Mouse (Mus musculus) cerebellum, adult 11 months (tissue): ENCODE data around the gene Stk39.
A peak's percentile ranks its signal among the peaks of the same experiment; 100 is the strongest.
"Not testable (repeated sequence)": the region's sequence is repeated elsewhere in the genome, so short reads cannot be mapped to it uniquely, and the experiment has no call there.

Experiments used
- DNase-seq: peaks from one replicate; pipeline ENCODE4 v3.0.0; 2022

Gene Stk39

DNA sequence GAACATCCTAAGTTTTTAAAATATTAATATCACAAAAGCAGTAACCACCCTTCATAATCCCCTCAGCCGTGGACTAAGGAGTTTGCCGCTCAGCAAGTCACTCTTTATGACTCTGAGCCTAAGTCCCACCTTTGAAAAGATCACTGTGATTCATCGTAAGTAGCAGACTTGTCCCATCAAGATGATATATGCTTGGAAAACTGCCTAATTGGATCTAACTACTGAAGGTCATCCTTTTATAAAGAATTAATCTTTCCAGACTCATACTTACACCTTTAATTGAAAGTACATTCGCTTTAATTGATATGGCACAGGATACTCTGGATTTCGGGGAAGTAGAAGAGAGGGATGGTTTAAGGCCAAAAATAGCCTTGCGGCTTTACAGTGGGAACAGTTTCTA, 201.2 kb downstream of the Stk39 start:
- DNase-seq = no peak

DNA sequence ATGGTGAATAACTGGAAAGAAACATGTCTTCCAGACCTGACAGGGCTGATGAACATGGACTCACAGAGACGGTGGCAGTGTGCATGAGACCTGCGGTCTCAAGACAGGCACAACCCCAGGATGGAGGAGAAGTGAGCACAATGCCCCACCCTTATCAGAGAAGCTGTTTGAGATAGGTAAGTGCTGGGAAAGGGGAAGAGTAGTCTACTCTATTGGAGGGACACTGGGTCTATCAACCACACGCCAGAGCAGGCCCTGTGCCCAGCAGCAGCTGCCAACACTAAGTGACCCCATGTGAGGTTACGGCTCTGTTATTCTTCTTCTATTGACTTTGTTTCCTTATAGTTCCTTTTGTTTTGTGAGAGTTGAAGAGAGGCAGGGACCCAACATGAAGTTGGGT, 202.4 kb downstream of the Stk39 start:
- DNase-seq = no peak

DNA sequence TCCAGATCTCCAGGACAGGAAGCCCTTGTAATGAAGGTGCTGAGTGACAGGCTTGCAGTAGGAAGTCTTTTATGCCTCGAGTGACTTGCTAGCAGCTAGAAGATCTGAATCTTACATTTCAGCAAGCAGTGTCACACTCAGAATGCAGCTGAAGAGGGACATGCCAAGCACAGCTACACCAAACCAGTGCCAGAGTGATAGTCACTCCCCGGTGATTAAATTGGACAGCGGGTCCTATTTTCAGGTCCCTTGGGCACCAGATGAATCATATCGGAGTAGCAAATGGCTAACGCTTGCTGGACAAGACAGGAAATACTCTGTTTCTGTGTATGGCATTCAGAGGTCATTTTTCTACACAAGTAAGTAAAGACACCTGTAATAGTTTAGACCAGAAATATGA, 207.2 kb downstream of the Stk39 start:
- no peak for DNase-seq

DNA sequence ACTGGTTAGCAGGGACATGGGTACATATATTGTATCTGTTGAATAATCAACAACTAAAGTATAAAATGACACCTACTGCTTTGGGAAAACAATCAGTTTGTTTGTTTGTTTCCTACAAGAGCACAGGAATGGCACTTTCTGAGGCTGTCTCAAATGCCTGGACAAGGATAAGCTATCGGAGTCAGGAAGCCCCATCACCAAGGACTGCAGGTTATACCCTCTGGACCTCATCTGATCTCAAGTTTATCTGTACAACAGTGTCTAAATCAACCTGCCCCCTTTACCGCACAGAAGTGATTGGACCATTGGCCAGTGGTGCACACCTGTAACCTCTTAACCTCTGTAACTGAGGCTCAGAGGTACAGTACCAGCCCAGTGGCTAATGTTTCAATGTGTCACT, 211.2 kb downstream of the Stk39 start:
- DNase-seq = no peak

DNA sequence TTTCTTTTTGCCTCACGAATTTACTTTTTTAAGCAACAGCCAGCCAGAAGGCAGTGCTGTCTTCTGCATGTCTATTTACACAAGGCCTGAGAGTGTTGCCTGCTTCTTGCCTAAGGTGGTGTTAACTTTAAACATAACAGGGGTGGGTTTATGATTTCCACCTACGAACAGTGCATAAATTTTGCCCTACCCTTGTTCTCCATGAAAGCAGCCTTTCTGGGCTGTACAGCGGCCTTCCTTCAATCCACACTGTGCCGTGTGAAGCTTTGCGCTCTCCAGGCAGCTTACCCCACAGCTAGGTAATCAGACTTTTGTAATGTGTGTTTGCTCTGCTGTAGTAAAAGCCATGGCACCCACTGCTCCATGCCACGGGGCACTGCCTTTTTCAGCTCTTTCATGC, 214.5 kb downstream of the Stk39 start:
- DNase-seq = no peak

DNA sequence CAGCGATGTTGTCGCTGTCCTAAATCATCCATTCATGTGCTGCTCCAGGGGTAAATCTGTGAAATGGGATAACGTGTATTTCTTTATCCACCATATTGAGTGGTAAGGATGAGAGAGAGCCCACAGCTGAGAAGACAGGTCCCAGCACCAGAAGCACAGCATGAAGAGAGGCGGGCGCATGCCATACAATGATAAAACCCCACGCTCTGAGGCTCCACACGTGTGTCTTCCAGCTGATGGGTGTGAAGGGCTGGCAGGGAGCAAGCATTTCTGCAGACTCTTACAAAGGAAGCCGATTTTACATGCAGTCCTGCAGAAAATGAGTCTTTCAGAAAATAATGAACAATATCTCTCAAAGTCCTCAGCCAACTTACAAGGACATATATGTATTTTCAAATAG, 215.6 kb downstream of the Stk39 start:
- DNase-seq = no peak

DNA sequence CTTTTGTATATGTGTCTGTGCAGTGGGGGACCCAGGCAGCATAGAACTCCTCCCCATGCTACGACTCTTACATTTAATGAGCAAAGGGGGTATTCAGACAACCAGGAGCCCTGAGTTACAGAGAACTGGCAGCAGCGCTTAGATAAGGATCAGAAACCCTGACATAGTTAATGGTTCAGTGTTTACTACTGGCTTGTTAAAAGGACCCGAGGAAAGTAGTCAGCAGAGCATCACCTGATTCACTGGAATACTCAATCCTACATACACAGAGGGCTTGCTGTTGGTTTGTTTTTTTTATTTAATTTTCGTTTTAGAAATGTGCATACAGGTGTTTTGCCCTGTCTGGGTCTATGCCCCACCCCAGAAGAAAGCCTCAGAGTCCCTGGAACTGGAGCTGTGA, 217.3 kb downstream of the Stk39 start:
- no peak for DNase-seq

DNA sequence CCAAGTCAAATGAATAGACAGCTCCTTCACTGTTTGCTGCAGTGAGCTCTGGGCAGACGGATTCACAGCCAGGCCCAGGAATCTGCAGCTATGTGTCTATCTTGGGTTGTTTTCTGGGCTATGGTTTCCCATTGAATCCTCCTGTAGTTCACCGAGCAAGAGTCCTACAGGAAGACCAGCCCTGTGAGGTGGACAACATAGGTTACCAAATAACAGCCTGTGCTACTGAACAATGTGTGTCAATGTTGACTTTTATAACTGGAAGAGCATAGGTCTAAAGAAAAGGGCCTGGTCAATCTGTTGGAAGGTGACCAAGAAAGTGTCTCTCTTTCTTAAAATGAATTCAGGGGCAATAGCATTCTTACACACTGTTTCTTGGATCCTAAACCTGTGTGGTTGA, 218.8 kb downstream of the Stk39 start:
- DNase-seq = no peak

DNA sequence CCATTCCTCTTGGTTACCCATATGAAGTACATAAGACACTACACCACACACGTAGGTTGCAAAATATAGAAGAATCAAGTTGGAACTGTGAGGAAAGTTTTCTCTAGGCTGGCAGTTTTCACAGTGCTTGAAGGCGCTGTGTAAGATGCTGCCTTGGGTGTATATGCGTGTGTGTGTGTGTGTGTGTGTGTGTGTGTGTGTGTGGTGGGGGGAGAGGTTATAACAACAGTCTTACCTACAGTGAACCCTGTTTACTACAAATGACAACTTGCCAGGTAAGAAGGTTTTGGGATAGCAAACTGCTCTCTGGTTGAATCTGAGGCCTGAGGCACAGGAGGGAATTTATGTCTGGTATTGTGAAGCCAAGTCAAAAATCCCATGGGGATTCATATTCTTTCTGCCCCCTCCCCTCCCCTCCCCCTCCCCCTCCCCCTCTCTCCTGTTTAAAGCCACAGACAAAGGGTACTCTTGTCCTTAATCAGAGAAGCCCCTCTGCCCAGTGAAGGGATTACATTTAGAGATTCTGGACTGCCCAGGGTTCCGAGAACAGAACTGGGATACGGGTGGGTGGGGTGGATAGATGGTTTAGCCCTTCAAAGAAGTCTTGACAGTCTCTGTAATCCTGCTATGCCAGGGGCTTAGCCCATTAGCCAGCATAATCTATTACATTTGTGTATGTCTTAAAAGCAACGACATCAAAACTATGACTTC, 219.9 kb downstream of the Stk39 start:
- no peak for DNase-seq

DNA sequence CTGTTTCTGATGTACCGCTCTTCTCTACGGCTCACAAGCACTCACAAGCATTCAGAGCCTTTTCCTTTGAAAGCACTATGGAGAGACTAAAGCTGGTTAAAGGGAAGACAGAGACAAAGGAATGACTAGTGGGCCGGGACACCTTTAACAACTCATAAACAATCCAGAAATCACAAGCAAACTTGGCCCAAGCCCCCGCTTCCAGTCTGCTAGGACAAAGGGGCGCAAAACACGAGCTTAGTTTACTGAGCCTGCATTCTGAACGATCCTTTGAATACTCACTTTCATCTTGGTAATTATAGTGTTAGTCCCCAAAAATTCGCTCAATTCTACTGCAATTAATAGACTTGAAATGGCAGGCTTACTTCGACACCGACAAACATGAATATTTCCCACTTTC, 221.2 kb downstream of the Stk39 start:
- no peak for DNase-seq

DNA sequence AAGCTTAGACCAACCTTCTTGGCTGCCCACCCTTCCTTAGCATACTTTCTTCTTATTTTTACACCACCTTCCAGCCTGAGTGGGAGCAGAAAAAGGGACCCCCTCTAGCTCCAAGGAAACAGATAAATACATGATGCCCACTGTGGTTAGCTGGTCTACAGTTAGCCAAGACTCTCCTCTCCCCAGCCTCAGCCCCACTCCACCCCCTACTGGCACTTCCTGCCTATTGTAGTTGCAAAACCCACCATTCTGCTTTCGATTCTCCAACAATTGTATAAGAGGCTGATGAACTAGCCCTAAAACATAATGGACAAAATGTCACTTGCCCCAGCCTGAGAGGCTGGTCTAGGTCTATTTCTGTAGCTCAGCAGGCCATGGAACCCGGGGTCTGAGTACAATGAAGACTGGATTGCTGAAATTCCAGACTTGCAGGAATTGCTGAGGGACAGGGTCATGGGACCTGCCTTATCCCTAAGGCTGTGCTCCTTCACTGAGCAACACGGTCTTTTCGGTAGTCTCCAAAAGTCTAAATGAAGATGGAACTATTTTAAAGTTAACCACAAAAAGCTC, 222.1 kb downstream of the Stk39 start:
- no peak for DNase-seq

DNA sequence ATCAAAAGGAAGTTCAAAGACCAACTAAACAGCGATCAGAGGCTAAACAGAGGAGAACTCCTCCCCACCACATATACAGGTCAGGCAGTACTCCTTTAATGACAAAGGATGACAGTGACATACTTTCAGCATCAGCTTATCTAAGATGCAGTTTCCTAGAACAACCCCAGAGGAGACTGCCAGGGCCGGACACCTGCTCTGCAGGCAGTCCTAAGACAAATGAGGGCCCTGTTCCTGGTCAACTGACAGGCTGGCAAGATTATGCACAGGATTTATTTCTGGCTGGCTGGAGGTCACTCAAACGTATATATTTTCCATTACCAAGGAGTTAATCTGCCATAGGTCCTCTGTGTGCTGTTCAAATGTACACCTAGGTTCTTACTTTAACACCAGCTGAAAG, 225.8 kb downstream of the Stk39 start:
- DNase-seq = peak; percentile 7

DNA sequence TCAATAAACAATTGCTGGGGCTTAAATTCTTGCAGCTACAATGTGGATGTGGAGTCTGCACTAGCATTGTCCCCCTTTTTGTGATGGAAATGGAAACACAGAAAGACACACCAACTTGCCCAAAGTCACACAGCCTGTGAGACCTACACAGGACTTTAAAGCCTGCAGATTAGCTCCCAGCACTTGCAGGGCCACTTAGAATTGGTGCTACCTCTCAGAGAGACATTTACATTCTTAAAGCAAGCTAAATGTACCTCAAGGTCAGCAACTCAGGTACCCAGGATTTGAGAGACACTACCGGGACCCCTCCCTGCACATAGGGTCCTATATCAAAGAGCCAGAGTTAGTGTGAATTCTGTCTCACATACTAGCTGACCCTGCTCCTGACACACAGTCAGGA, 227.5 kb downstream of the Stk39 start:
- no peak for DNase-seq

DNA sequence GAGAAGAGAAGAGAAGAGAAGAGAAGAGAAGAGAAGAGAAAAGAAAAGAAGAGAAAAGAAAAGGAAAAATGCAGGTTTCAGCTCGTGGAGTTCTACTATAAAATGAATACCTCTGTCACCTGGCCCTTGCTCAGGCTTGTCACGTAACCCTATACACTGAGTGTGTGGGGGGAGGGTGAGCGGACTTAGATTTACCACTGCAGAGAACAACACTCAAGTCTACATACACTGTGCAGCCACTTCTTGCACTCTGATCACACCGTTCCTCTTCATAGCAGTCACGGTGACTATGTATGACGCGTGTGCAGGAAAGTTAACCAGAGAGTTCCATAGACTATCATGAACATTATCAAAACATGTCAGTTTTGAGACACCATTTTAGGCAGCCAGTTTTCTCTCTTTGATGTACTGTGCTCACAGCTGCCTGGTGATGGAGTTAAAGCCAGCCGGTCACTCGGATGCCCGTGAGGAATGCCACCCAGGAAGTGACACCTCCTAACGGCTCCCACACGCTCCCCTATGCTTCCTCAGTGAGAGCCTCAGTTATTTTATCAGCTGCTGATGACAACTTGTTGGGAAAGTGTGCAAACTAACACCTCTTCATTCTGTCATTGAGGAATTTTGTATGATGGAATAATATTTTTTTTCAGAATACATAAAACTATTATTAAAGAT, 228.1 kb downstream of the Stk39 start:
- DNase-seq = no peak

DNA sequence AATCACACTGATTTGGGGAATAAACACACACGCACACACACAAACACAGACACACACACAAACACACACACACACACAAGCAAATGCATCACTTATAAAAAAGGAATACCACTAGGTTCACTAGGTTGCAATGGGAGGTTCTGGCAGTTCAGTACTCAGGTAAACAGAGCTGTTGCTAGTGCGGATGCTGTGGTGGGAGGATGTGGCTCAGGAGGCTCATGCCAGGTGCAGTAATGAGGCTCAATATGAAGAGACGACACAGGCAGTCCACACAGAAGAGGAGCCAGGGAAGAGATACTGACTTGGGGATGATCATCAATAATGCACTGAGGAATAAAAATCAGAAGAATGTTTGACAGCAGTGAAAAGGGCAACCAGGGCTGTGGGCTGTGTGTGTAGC, 228.8 kb downstream of the Stk39 start:
- no peak for DNase-seq

DNA sequence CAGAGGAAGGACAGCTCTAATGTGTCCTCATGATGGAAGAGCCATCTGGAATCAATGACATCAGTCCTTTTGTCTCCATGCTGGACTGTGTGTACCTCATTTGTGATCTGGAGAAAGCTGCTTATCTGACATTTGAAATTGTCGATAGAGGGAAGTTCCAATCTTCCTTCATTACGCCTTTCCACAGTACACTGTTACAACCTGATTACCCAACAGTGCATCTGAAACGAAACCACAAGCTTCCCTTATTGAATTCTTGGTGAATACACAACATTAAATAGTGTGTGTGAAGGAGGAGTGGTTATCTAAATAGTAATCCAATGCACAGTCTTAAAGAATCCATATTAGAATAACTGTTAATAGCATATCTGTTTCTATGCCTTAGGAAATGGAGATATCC, 230.0 kb downstream of the Stk39 start:
- no peak for DNase-seq

DNA sequence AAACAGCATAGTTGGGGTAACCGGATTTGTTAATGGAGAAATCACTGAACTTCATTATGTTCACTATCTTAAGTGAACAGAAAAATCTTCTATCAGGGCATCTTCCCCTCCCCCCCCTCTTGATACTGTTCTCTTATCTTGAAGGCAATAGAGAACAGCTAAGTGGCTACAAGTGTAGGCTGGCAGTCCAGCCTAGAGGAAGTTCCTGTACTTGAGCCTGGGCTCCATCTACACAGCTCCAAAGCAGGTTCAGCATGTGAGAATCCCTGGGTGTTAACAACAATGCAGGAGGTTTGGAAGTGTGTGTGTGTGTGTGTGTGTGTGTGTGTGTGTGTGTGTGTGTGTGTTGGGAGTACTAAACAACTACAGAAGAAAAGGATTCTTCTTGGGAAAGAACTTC, 230.4 kb downstream of the Stk39 start:
- no peak for DNase-seq

DNA sequence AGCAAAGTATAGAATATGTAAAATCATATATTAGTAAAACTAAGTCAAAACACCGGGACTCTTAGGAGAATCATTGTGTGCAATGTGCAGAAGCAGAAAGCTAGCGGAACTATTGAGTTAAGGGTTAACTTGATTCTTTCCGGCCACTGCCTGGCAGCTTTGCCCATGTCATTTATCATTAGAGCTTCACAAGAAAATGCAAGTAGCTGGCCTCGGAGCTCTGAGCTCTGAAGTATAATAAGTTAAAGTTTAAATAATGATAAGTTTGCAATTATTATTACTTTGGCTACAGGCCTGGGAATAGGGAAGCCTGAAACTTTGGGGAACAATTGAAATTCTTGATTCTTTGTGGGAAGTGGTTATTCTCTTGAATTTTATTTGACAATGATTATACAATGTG, 232.7 kb downstream of the Stk39 start:
- DNase-seq = not testable (repeated sequence)

DNA sequence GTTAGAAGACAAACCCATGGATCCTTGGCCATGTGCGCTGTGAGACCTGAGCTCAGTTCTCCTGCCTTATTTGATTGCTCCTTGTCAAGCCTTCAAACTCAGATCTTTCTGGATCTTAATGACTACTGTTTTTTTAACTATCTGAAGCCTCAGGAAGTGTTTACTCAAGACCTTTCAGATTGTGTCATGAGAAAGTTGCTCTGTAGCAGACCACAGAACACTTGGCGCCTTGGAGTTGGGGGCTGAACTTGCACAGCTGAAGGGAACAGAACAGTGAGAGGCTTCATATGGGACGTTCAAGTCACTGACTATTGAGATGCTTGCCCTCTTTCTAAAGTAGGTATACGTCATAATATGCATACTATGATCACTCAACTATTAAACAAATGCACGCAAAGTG, 239.1 kb downstream of the Stk39 start:
- no peak for DNase-seq

DNA sequence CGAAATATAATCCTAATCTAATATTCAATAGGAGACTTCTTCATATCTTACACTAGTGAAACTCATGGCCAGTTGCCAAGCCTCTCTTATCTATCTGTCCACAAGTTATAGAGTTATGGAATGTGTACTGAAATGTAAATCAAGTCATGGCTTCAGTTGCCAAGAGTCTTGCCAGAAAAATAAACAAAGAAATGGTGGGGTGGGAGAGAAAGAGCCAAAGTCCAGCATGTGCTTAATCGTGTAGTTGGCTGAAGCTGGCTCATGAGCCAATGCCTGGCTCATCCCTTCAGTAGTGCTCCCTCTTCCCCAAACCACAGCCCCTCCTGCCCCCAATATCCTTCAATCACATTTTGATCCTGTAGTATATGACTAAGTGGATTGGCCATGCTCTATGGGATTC, 242.2 kb downstream of the Stk39 start:
- DNase-seq = no peak

DNA sequence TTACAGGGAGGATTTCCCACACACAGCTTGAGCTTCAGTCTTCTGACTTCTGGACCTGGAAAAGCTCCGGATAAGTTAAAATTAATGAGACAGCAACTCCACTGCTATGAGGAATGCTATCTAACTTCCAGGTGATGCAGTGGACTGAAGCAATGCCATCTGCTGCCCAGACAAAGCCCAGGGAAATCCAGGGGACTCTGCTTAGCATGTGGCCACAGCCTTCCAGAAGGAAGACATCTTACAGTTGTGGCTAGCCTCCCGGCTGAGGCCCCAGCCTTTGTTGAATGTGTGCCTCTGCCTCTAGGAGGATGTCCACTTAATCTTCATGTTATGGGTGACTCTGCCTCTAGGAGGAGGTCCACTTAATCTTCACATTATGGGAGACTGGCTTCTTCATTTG, 243.0 kb downstream of the Stk39 start:
- no peak for DNase-seq

DNA sequence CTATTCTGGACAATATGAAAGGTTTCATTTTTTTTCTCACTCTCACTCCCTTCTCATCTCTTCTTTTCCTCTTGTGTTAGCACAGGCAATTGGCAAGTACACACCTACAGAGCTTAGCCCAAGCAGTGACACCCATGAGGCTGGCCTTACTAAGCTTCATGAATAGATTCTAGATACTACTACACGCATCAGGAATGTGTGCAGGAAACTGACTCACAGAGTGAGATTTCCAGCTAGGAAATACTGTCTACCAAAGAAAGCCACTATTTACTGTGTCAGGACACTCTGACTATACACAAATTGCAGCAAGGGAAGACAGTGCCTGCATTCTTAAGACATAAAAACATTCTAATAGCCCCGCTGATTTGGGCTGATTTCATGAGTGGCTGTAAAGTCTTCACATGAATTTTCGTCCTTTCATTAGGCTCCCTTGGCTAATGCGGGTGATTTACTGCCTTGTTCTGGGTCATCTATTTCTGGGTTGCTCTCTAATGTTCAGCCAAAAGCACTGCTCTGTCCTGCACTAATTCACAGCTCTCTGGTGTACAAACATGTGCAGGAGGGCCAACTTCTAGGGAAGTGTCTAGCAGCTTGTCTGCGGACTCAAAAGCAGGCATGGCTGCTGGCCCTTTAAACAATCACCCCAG, 249.7 kb downstream of the Stk39 start:
- no peak for DNase-seq

DNA sequence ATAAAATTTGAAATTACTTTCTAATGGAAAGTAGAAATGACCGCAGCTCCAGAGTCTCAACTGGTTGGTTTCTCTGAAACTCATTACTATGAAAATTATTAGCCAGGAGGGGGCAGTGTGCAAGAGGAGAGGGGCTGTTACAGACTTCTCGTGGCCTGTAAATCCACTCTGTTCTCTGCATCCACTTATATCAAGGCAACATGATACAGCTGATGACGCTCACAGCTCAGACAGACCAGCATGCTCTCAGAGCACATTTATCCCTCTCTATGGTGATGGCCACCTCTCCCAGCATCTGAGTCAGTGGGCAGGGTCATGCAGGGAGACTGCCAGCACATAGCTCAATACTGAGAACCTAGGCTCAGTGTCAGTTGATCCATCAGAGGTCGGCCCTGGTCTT, 250.8 kb downstream of the Stk39 start:
- no peak for DNase-seq

DNA sequence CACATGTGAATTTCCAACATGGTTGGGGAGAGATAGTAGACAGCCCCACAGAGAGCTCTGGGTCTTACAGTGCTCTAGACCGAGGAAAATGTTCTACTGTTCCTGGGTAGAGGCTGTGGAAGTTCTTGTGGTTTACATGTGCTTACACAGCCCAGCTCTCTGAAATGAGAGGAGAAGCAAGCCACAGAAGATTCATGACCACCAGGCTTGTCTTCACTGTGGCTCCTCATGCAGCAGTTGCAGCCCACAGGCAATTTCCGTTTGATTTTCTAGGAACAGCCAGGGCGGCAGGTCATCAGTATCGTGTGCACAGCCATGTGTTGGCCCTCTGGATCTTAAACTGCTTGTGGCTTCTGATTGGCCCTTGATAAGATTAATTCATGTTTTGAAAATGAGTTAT, 252.2 kb downstream of the Stk39 start:
- no peak for DNase-seq
